Mouse (Mus musculus) layer of hippocampus, postnatal 25 days (tissue): ENCODE results near the gene Zfp219. TPM values are rescaled to one million over a fixed set of nuclear protein-coding genes. Genes with fewer than 3 reads are reported as not detected.

Experiments used
- DNase-seq, 2 experiments: peaks; one replicate each; pipeline ENCODE4 v3.0.0; 2022; ENCODE audit warnings: mixed read lengths in 2 of 2, low spot score in 1 of 2; ENCODE audit errors: extremely low spot score in 1 of 2
- total RNA-seq, 2 experiments: library from RNA; stranded (reverse); gene quantifications; 2 replicates each; pipeline ENCODE4 v1.2.3; 2021

The Zfp219 gene
- total RNA-seq, 2 experiments from 2014 or later, result 36.0 to 39.0 TPM

- DNase-seq, result no peak
Observed at GRCm38 (mm10) chr14:52005616-52006015, 14.9 kb downstream of the Zfp219 start.

GRCm38 (mm10) chr14:52005141-52005540 lies 15.4 kb downstream of the Zfp219 start:
- DNase-seq, result no peak

DNA sequence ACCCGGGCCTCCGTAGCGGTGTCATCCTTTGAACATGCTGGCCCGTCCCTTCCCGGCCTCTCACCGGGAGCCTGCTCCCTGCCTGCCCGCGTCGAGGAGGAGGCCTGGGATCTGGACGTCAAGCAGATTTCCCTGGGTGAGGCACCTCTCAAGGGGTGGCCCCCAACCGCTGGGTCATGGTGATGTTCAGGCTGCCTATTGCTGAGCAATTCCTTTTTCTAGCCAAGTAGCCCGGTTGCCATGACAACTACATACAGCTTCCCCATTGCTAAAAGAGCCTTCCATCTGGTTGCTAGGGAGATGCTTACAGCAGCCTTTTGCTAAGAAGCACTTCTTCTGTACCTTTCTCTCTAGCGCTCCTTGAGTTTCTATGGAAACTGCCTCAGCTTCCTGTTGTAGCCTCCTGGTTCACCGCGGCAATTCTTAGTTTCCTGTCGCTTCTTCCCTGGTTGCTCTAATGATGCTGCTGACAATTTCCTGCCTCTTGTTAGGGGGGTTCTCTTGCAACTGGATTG lies 16.5 kb downstream of the Zfp219 start:
- peak; percentile 53 to 63 for DNase-seq

- no peak for DNase-seq
Observed at GRCm38 (mm10) chr14:51997483-51997882, 23.1 kb downstream of the Zfp219 start.

GRCm38 (mm10) chr14:51996866-51997265 lies 23.7 kb downstream of the Zfp219 start:
- DNase-seq, result no peak

DNA sequence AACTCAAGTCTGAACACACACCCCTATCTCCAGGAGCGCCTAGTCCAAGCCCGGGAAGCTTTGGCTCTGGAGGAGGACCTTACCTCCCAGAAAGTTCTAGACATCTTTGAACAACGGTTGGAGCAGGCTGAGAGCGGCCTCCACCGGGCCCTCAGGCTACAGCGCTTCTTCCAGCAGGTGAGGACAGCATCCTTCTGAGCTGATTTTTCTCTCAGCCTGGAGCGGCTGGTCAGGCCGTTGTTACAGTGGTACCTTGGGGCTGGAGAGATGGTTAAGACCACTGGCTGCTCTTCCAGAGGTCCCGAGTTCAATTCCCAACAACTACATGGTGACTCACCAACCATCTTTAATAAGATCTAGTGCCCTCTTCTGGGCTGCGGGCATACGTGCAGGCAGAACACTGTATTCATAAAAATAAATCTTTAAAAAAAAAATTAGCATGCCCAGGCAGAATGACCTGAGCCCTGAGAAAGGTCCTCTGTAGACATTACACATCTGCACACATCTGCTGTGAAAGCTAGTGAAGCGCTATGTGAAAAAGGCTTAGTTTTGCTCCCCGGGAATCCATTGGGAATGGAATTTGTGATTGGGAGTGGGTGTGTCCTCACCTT lies 24.2 kb downstream of the Zfp219 start:
- DNase-seq, result no peak

- DNase-seq, result no peak
Observed at GRCm38 (mm10) chr14:51995219-51995871, 25.2 kb downstream of the Zfp219 start.

DNA sequence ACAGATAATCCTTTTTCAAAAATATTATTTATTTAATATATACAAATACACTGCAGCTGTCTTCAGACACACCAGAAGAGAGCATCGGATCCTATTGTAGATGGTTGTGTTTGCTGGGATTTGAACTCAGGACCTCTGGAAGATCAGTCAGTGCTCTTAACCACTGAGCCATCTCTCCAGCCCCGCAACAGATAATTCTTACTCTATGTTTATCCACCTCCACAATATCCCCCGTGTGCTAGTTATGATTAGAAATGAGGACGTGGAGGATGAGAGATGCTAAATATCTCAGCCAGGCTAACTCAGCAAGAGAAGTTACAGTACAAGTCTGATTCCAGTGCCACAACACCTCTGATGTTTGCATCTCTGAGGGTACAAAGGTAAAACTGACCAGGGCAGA lies 26.1 kb downstream of the Zfp219 start:
- DNase-seq, result no peak

GRCm38 (mm10) chr14:51989461-51989970 lies 31.0 kb downstream of the Zfp219 start:
- no peak for DNase-seq

DNA sequence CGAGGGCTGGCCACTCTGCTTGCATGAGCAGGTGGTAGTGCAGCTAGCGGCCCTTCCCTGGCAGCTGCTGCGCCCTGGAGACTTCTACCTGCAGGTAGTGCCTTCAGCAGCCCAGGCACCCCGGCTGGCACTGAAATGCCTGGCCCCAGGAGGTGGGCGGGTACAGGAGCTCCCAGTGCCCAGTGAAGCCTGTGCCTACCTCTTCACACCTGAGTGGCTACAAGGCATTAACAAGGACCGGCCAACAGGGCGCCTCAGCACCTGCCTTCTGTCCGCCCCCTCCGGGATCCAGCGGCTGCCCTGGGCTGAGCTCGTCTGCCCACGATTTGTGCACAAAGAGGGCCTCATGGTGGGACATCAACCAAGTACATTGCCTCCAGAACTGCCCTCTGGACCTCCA lies 31.8 kb downstream of the Zfp219 start:
- no peak for DNase-seq

- DNase-seq, result no peak
Observed at GRCm38 (mm10) chr14:51987177-51987576, 33.4 kb downstream of the Zfp219 start.

GRCm38 (mm10) chr14:51986153-51986505 lies 34.4 kb downstream of the Zfp219 start:
- DNase-seq, result no peak

DNA sequence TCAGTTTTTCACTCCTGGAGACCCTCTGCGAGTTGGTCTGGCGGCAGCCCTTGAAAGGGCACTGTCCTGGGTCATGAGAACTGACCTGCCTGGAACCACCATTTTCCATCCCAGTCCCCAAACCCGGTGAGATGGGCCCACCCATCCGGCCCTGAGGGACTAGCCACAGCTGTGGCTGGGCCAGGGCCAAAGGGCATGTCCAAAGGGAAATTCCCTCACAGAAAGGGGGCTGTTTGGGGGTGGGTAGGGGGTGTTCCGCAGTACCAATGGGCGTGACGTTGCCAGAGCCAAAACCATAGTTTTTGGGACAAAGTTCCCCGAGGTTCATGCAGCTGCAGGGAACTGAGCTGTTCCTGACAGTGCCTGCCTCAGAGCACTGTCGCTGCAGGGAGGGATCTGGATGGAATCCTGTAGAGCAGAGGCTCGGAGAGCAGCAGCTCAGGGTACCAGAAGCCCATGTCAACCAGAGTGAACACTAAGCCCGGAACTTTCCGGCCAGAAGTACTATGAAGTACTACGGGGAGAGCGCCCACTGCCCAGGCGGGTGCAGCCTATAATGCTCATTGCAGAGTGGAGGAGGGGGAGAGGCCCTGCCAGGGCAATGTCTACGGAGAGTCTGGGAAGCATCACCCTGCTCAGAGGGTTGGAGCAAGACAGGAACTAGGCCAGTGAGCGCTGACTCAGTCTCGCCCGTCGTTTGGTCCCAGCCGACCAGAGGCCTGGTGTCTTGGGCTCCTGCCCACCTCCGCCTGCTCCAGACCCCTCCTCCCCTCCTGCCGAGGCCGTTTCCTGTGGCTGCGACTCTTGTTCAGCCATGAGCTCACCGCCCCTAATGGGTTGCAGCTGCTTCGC lies 35.0 kb downstream of the Zfp219 start:
- DNase-seq, result no peak

GRCm38 (mm10) chr14:51984247-51985231 lies 36.0 kb downstream of the Zfp219 start, which contains the start of gene Arhgef40:
Gene Arhgef40, plus strand, starts transcription at chr14:51984719.
- peak in 1 of 2 experiments; percentile 57 for DNase-seq

DNA sequence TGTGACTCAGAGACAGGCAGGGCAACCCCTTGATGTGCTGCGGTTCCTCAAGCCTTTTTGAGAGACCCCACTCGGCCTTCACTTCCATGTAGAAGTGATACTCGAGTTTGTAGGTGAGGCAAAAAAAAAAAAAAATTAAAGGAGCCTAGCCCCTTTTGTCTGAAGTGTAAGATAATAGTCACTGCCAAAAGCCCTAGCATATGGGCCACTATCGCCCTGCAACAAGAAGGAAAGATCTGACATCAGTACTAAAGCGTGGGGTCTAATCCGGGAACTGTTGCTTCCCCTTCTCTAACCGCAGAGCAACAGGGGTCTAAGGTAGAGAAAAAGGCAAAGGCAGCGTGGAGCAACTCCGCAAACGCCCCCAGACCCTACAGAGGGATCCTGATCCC lies 36.7 kb downstream of the Zfp219 start:
- DNase-seq, result no peak

GRCm38 (mm10) chr14:51983251-51983650 lies 37.3 kb downstream of the Zfp219 start:
- DNase-seq, result no peak

- no peak for DNase-seq
Observed at GRCm38 (mm10) chr14:51979252-51979651, 41.3 kb downstream of the Zfp219 start.

- DNase-seq, result no peak
Observed at GRCm38 (mm10) chr14:51967400-51967799, 53.1 kb downstream of the Zfp219 start.

DNA sequence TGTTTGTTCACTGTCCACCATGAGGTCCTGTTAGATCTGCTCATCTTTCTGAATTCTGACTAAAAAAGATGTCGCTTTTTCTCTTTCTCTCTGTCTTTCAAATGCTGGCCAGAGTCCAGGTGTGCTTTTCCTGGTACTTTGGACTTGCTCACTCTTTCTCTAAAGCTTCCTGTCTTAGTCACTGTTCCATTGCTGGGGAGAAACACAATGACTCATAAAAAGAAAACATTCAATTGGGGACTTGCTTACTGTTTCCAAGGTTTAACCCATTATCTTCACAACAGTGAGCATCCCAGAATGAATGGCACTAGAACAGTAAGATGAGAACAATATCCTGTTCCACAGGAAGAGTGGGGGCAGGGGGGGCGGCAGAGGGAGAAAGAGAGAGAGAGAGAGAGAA lies 60.2 kb downstream of the Zfp219 start:
- no peak for DNase-seq
